Mouse (Mus musculus) lung, postnatal 14 days (tissue): ENCODE measurements at regions not wholly inside any gene's neighbourhood (a gene's known extent, or its start where the extent isn't known, plus 50 kb on each side); places are given as distances from the start of the nearest gene placed in this dataset.
"Not testable (repeated sequence)": the region's sequence is repeated elsewhere in the genome, so short reads cannot be mapped to it uniquely, and the experiment has no call there.

ENCODE experiments used
- DNase-seq: peaks from one replicate; pipeline ENCODE4 v3.0.0; 2021

GRCm38 (mm10) chr12:113424598-113425208 is 64.6 kb upstream of the Adam6b start:
- DNase-seq: not testable (repeated sequence)

DNA sequence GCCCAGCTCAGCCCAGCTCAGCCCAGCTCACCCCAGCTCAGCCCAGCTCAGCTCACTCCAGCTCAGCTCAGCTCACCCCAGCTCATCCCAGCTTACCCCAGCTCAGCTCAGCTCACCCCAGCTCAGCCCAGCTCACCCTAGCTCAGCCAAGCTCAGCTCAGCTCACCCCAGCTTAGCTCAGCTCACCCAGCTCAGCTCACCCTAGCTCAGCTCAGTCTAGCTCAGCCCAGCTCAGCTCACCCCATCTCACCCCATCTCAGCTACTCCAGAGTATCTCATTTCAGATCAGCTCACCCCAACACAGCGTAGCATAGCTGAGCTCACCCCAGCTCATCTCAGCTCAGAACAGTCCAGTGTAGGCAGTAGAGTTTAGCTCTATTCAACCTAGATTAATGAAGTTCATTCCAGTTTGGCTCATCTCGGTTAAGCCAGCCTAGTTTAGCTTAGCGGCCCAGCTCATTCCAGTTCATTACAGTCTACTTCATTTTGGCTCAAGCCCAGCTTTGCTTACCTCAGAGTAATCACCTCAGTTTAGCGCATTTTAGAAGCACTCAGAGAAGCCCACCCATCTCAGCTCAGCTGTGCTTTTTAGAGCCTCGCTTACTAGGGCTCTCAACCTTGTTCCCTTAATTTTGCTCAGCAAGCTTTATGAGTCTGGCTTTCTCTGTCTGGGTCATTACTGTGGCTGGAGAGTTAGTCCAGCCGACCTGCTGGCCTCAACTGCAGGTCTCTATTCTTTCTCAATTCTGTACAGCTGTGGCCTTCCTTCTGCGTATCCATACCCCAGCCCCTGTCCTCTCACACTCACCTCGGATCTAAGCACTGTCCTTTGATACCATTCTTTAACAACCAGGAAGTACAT is 63.9 kb upstream of the Adam6b start:
- DNase-seq: no peak

GRCm38 (mm10) chr12:113426636-113427035 is 62.7 kb upstream of the Adam6b start:
- no peak for DNase-seq

DNA sequence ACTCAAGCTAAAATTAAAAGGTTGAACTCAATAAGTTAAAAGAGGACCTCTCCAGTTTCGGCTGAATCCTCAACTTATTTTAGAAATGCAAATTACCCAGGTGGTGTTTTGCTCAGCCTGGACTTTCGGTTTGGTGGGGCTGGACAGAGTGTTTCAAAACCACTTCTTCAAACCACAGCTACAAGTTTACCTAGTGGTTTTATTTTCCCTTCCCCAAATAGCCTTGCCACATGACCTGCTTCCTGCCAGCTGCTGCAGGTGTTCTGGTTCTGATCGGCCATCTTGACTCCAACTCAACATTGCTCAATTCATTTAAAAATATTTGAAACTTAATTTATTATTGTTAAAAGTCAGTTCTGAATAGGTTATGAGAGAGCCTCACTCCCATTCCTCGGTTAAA is 62.0 kb upstream of the Adam6b start:
- DNase-seq: no peak

GRCm38 (mm10) chr12:113428461-113428860 is 60.9 kb upstream of the Adam6b start:
- no peak for DNase-seq

GRCm38 (mm10) chr12:113428901-113429300 is 60.4 kb upstream of the Adam6b start:
- no peak for DNase-seq

- no peak for DNase-seq
These were observed 59.0 kb upstream of the Adam6b start for GRCm38 (mm10) chr12:113430340-113430739.
